Mouse (Mus musculus) midbrain, postnatal 0 days (tissue): Measurements from ENCODE around the gene 1110002E22Rik. TPM values are rescaled to one million over a fixed set of nuclear protein-coding genes. Genes with fewer than 3 reads are reported as not detected.

Experiments used
- ATAC-seq: fragments of 200-750 bp; cut with Nextera tagmentation; 2 replicates; pipeline ENCODE4 v1.8.0; 2017; ENCODE audit warnings: moderate number of reproducible peaks, mild to moderate bottlenecking, moderate TSS enrichment, moderate library complexity; ENCODE audit not compliant: low FRiP score
- DNase-seq: peaks from one replicate; pipeline ENCODE4 v3.0.0-alpha.2; 2015; ENCODE audit warnings: low spot score
- H3K27ac ChIP-seq: fragments of 300-500 bp; sonication (generic); 2 replicates; pipeline ENCODE4 v1.5.1; 2014; ENCODE audit warnings: low read depth, mild to moderate bottlenecking, low read length, mixed read lengths
- H3K27me3 ChIP-seq: fragments of 300-500 bp; sonication (generic); 2 replicates; pipeline ENCODE4 v1.6.1; 2014; ENCODE audit warnings: low read length, control low read depth, mixed read lengths; ENCODE audit not compliant: insufficient read depth
- H3K36me3 ChIP-seq: fragments of 300-500 bp; sonication (generic); 2 replicates; pipeline ENCODE4 v1.6.1; 2014; ENCODE audit warnings: low read length, control low read depth, mixed read lengths; ENCODE audit not compliant: insufficient read depth
- H3K4me1 ChIP-seq: fragments of 300-500 bp; sonication (generic); 2 replicates; pipeline ENCODE4 v1.6.1; 2014; ENCODE audit warnings: mild to moderate bottlenecking, control low read depth, antibody characterized with exemption, low read length, mixed read lengths; ENCODE audit not compliant: insufficient read depth
- H3K4me2 ChIP-seq: fragments of 300-500 bp; sonication (generic); 2 replicates; pipeline ENCODE4 v1.6.1; 2014; ENCODE audit warnings: low read depth, mild to moderate bottlenecking, low read length, mixed read lengths; ENCODE audit not compliant: poor library complexity, severe bottlenecking
- H3K4me3 ChIP-seq: fragments of 300-500 bp; sonication (generic); 2 replicates; pipeline ENCODE4 v1.5.1; 2014; ENCODE audit warnings: low read depth, mild to moderate bottlenecking, low read length, moderate library complexity
- H3K9ac ChIP-seq: fragments of 300-500 bp; sonication (generic); replicated peaks from 2 replicates; pipeline ENCODE4 v1.6.1; 2014; ENCODE audit warnings: mild to moderate bottlenecking, low read length, moderate library complexity, mixed read lengths; ENCODE audit not compliant: poor library complexity, severe bottlenecking
- H3K9me3 ChIP-seq: fragments of 300-500 bp; sonication (generic); 2 replicates; pipeline ENCODE4 v1.6.1; 2016; ENCODE audit warnings: low read length, control low read depth
- CTCF ChIP-seq: IDR thresholded peaks from 2 replicates; pipeline ENCODE4 v1.5.1; 2016; ENCODE audit warnings: antibody characterized with exemption, mild to moderate bottlenecking
- WGBS: fragments of 180-500 bp; shearing (Covaris S2); extraction: QIAGEN DNeasy Blood & Tissue Kit; methylation state at CpG from one replicate; pipeline ENCODE4 v1.1.7; 2014; 5-methylcytosine and 5-hydroxymethylcytosine counted together
- polyA plus RNA-seq: library from polyadenylated mRNA; unstranded; fragments of >200 nt; fragmentation: Nextera tagmentation; extraction: Ambion mirVana; gene quantifications from 2 replicates; pipeline ENCODE4 v1.2.1, GENCODE M21; 2015
- total RNA-seq: library from RNA; depleted of rRNA; stranded (reverse); fragments of >200 nt; gene quantifications from 2 replicates; pipeline ENCODE4 v1.2.3, GENCODE M21; 2014

1110002E22Rik gene
- total and polyA plus RNA-seq, 2 experiments from 2014 or later, result 0.05 to 0.11 TPM

GRCm38 (mm10) chr3:138043316-138043715 is 21.5 kb upstream of the 1110002E22Rik start:
- Histone ChIP-seq H3K4me3 (no peak overlapping the region), H3K9me3 (no peaks in the 10 kb centered on the region), H3K27me3 (no peaks in the 10 kb centered on the region), H3K9ac (no peak overlapping the region), H3K4me1 (no peaks in the 10 kb centered on the region), H3K4me2 (no peak overlapping the region), H3K36me3 (no peaks in the 10 kb centered on the region), H3K27ac (no peak overlapping the region)
- WGBS, result 63% methylated on average over 7 of the region's 7 CpGs
- peak; percentile 32 for DNase-seq
- no peak for ATAC-seq
- no peak for TF ChIP-seq CTCF

- Histone ChIP-seq H3K27ac (no peak overlapping the region), H3K9ac (no peak overlapping the region), H3K4me1 (no peaks in the 10 kb centered on the region), H3K36me3 (no peaks in the 10 kb centered on the region), H3K9me3 (no peaks in the 10 kb centered on the region), H3K27me3 (no peaks in the 10 kb centered on the region), H3K4me2 (no peak overlapping the region), H3K4me3 (no peak overlapping the region)
- ATAC-seq (no peak), DNase-seq (no peak)
- TF ChIP-seq CTCF, result no peak
- WGBS, result 89% methylated on average over 6 of the region's 6 CpGs
These were observed 15.3 kb upstream of the 1110002E22Rik start for GRCm38 (mm10) chr3:138049555-138049954.

- Histone ChIP-seq H3K36me3 (no peaks in the 10 kb centered on the region), H3K9me3 (no peaks in the 10 kb centered on the region), H3K27ac (no peak overlapping the region), H3K9ac (no peak overlapping the region), H3K4me3 (no peak overlapping the region), H3K4me2 (no peak overlapping the region), H3K4me1 (no peaks in the 10 kb centered on the region), H3K27me3 (no peaks in the 10 kb centered on the region)
- DNase-seq (no peak), ATAC-seq (no peak)
- no peak for TF ChIP-seq CTCF
- WGBS, result 89% methylated on average over 11 of the region's 11 CpGs
These were observed 14.1 kb upstream of the 1110002E22Rik start for GRCm38 (mm10) chr3:138050772-138051171.

GRCm38 (mm10) chr3:138051431-138051830 is 13.4 kb upstream of the 1110002E22Rik start:
- no peak for DNase-seq
- H3K27ac ChIP-seq, result no peak overlapping the region
- no peak overlapping the region for H3K9ac ChIP-seq
- no peak for ATAC-seq
- H3K36me3 ChIP-seq, result no peaks in the 10 kb centered on the region
- TF ChIP-seq CTCF, result no peak
- WGBS, result 75% methylated on average over 3 of the region's 3 CpGs
- no peak overlapping the region for H3K4me3 ChIP-seq
- H3K4me1 ChIP-seq, result no peaks in the 10 kb centered on the region
- H3K4me2 ChIP-seq, result no peak overlapping the region
- no peaks in the 10 kb centered on the region for H3K9me3 ChIP-seq
- no peaks in the 10 kb centered on the region for H3K27me3 ChIP-seq

- H3K27ac ChIP-seq, result no peak overlapping the region
- no peak for DNase-seq
- no peak for ATAC-seq
- H3K9ac ChIP-seq, result no peak overlapping the region
- no peaks in the 10 kb centered on the region for H3K36me3 ChIP-seq
- 56% methylated on average over 4 of the region's 4 CpGs for WGBS
- H3K4me1 ChIP-seq, result no peaks in the 10 kb centered on the region
- H3K9me3 ChIP-seq, result no peaks in the 10 kb centered on the region
- H3K4me2 ChIP-seq, result no peak overlapping the region
- no peak for TF ChIP-seq CTCF
- H3K4me3 ChIP-seq, result no peak overlapping the region
- no peaks in the 10 kb centered on the region for H3K27me3 ChIP-seq
These were observed 10.9 kb upstream of the 1110002E22Rik start for GRCm38 (mm10) chr3:138053969-138054368.

GRCm38 (mm10) chr3:138056976-138057375 is 7.9 kb upstream of the 1110002E22Rik start:
- Histone ChIP-seq H3K36me3 (no peaks in the 10 kb centered on the region), H3K27me3 (no peaks in the 10 kb centered on the region), H3K4me2 (no peak overlapping the region), H3K9me3 (no peaks in the 10 kb centered on the region), H3K4me3 (no peak overlapping the region), H3K9ac (no peak overlapping the region), H3K27ac (no peak overlapping the region), H3K4me1 (no peaks in the 10 kb centered on the region)
- 46% methylated on average over 7 of the region's 7 CpGs for WGBS
- TF ChIP-seq CTCF, result no peak
- DNase-seq (no peak), ATAC-seq (no peak)
